In genomic region chrX:11532817-11533216, GRCm38 (mm10) we compare ENCODE assay signal across 25 mouse cellular contexts.
DNase-seq lines count a peak whose midpoint lies in the region; ATAC-seq lines count a peak whose summit lies in the region.
"Had no signal": no experiment of that assay in that cellular context is flagged by ENCODE, and none has a peak within 500 bp of the region (broad histone marks: within the 10 kb centered on the region; RNA-seq: fewer than 3 reads in every experiment).

No protein-coding gene starts in this region.

- peak overlapping the region; percentile 72 for H3K27ac ChIP-seq in forebrain, embryonic 10.5 days
- H3K27ac ChIP-seq in forebrain, embryonic 14.5 days (ENCODE audit: low read depth, low read length), result no peak overlapping the region
- H3K27ac ChIP-seq in hindbrain, embryonic 10.5 days, result peak overlapping the region; percentile 62
- H3K27ac ChIP-seq in hindbrain, embryonic 14.5 days, result no peak overlapping the region
- H3K27ac ChIP-seq in midbrain, embryonic 14.5 days (replicated peaks; ENCODE audit: low read depth, low read length), result no peak overlapping the region
- H3K27ac ChIP-seq in midbrain, embryonic 15.5 days, result no peak overlapping the region
- H3K27ac ChIP-seq in limb, embryonic 10.5 days, result peak overlapping the region; percentile 9; the same call in 1 of the 2 replicates
- H3K27ac ChIP-seq: embryonic facial prominence, embryonic 15.5 days; limb, embryonic 12.5 days; liver, embryonic 15.5 days had no signal

- H3K4me3 ChIP-seq in forebrain, embryonic 10.5 days, result no peak overlapping the region
- no peak overlapping the region for H3K4me3 ChIP-seq in forebrain, embryonic 14.5 days (ENCODE audit: low read depth, low read length)
- H3K4me3 ChIP-seq in hindbrain, embryonic 10.5 days, result no peak overlapping the region
- H3K4me3 ChIP-seq in hindbrain, embryonic 14.5 days (replicated peaks; ENCODE audit: low read length), result no peak overlapping the region
- H3K4me3 ChIP-seq in midbrain, embryonic 14.5 days (replicated peaks; ENCODE audit: low read depth, low read length), result no peak overlapping the region
- H3K4me3 ChIP-seq in midbrain, embryonic 15.5 days, result no peak overlapping the region
- no peak overlapping the region for H3K4me3 ChIP-seq in limb, embryonic 10.5 days
- H3K4me3 ChIP-seq: embryonic facial prominence, embryonic 15.5 days; heart, embryonic 12.5 days; limb, embryonic 12.5 days; liver, embryonic 15.5 days had no signal

- peaks cover 15% of the 10 kb centered on the region for H3K4me1 ChIP-seq in forebrain, embryonic 10.5 days
- H3K4me1 ChIP-seq in forebrain, embryonic 14.5 days (ENCODE audit: control insufficient read depth, insufficient read depth, low read length), result no peaks in the 10 kb centered on the region
- H3K4me1 ChIP-seq in hindbrain, embryonic 10.5 days (replicated peaks), result peaks cover 15% of the 10 kb centered on the region
- H3K4me1 ChIP-seq in hindbrain, embryonic 14.5 days (replicated peaks; ENCODE audit: control insufficient read depth, insufficient read depth, low read length), result no peaks in the 10 kb centered on the region
- H3K4me1 ChIP-seq in midbrain, embryonic 14.5 days (ENCODE audit: control insufficient read depth, insufficient read depth, low read length), result no peaks in the 10 kb centered on the region
- H3K4me1 ChIP-seq in midbrain, embryonic 15.5 days, result no peaks in the 10 kb centered on the region
- H3K4me1 ChIP-seq in limb, embryonic 10.5 days, result peaks cover 11% of the 10 kb centered on the region; the same call in 1 of the 2 replicates
- H3K4me1 ChIP-seq: embryonic facial prominence, embryonic 15.5 days; heart, embryonic 12.5 days; limb, embryonic 12.5 days; liver, embryonic 15.5 days had no signal

- H3K9ac ChIP-seq in forebrain, embryonic 14.5 days (ENCODE audit: low read length), result no peak overlapping the region
- H3K9ac ChIP-seq in hindbrain, embryonic 14.5 days, result no peak overlapping the region
- H3K9ac ChIP-seq in midbrain, embryonic 14.5 days (replicated peaks; ENCODE audit: low read length), result no peak overlapping the region
- H3K9ac ChIP-seq in midbrain, embryonic 15.5 days, result no peak overlapping the region
- H3K9ac ChIP-seq: embryonic facial prominence, embryonic 15.5 days; heart, embryonic 12.5 days; limb, embryonic 12.5 days; liver, embryonic 15.5 days; lung, embryonic 14.5 days had no signal

- peaks cover 88% of the 10 kb centered on the region for H3K27me3 ChIP-seq in forebrain, embryonic 10.5 days (ENCODE audit: poor library complexity, severe bottlenecking)
- H3K27me3 ChIP-seq in forebrain, embryonic 14.5 days (replicated peaks; ENCODE audit: control insufficient read depth, insufficient read depth, low read length), result no peaks in the 10 kb centered on the region
- peaks cover 69% of the 10 kb centered on the region for H3K27me3 ChIP-seq in hindbrain, embryonic 10.5 days (ENCODE audit: insufficient read depth, poor library complexity, severe bottlenecking)
- H3K27me3 ChIP-seq in hindbrain, embryonic 14.5 days (ENCODE audit: control insufficient read depth, insufficient read depth, low read length), result peaks cover 8% of the 10 kb centered on the region; the same call in 1 of the 2 replicates
- H3K27me3 ChIP-seq in midbrain, embryonic 14.5 days (ENCODE audit: control insufficient read depth, insufficient read depth, low read length), result no peaks in the 10 kb centered on the region
- H3K27me3 ChIP-seq in midbrain, embryonic 15.5 days (replicated peaks), result no peaks in the 10 kb centered on the region
- peaks cover 94% of the 10 kb centered on the region for H3K27me3 ChIP-seq in limb, embryonic 10.5 days (ENCODE audit: low read depth, poor library complexity, severe bottlenecking)
- H3K27me3 ChIP-seq: embryonic facial prominence, embryonic 15.5 days; liver, embryonic 15.5 days had no signal

- no peak for DNase-seq in forebrain, embryonic 10.5 days (ENCODE audit: extremely low spot score, low spot score)
- DNase-seq in forebrain, embryonic 14.5 days (ENCODE audit: low spot score), result no peak
- DNase-seq in hindbrain, embryonic 10.5 days (ENCODE audit: low spot score), result no peak
- no peak for DNase-seq in hindbrain, embryonic 14.5 days (ENCODE audit: low spot score)
- peak; percentile 15 for DNase-seq in midbrain, embryonic 14.5 days
- no peak for DNase-seq in limb, embryonic 10.5 days (ENCODE audit: low spot score)
- DNase-seq in thymus, postnatal 36 days, result no peak
- DNase-seq: adrenal gland, postnatal 25 days; cerebellum, adult 8-10 months; gastrocnemius, postnatal 25 days; heart, adult 18-20 months; heart, postnatal 4 days; kidney, adult 9 months; kidney, postnatal 10 days; lung, embryonic 14.5 days; lung, postnatal 14 days; right cerebral cortex, postnatal 4 days; thymus, adult 2 months had no signal

- H3K9me3 ChIP-seq in forebrain, embryonic 10.5 days, result no peaks in the 10 kb centered on the region
- H3K9me3 ChIP-seq in forebrain, embryonic 14.5 days (replicated peaks; ENCODE audit: control insufficient read depth, low read length), result no peaks in the 10 kb centered on the region
- H3K9me3 ChIP-seq in hindbrain, embryonic 10.5 days, result no peaks in the 10 kb centered on the region
- H3K9me3 ChIP-seq in hindbrain, embryonic 14.5 days (ENCODE audit: control insufficient read depth, low read length), result no peaks in the 10 kb centered on the region
- H3K9me3 ChIP-seq in midbrain, embryonic 14.5 days (ENCODE audit: control insufficient read depth, low read length), result no peaks in the 10 kb centered on the region
- H3K9me3 ChIP-seq in midbrain, embryonic 15.5 days, result no peaks in the 10 kb centered on the region
- no peaks in the 10 kb centered on the region for H3K9me3 ChIP-seq in limb, embryonic 10.5 days (replicated peaks)
- H3K9me3 ChIP-seq: embryonic facial prominence, embryonic 15.5 days; limb, embryonic 12.5 days; liver, embryonic 15.5 days had no signal

- H3K36me3 ChIP-seq in forebrain, embryonic 10.5 days (replicated peaks), result no peaks in the 10 kb centered on the region
- H3K36me3 ChIP-seq in forebrain, embryonic 14.5 days (ENCODE audit: control insufficient read depth, insufficient read depth, low read length), result no peaks in the 10 kb centered on the region
- no peaks in the 10 kb centered on the region for H3K36me3 ChIP-seq in hindbrain, embryonic 10.5 days
- H3K36me3 ChIP-seq in hindbrain, embryonic 14.5 days (replicated peaks; ENCODE audit: control insufficient read depth, insufficient read depth), result no peaks in the 10 kb centered on the region
- no peaks in the 10 kb centered on the region for H3K36me3 ChIP-seq in midbrain, embryonic 14.5 days (ENCODE audit: control insufficient read depth, insufficient read depth, low read length)
- no peaks in the 10 kb centered on the region for H3K36me3 ChIP-seq in midbrain, embryonic 15.5 days (replicated peaks)
- no peaks in the 10 kb centered on the region for H3K36me3 ChIP-seq in limb, embryonic 10.5 days
- H3K36me3 ChIP-seq: embryonic facial prominence, embryonic 15.5 days; heart, embryonic 12.5 days; limb, embryonic 12.5 days; liver, embryonic 15.5 days had no signal

- 74% methylated on average over 4 of the region's 4 CpGs for WGBS in forebrain, embryonic 10.5 days
- 60% methylated on average over 4 of the region's 4 CpGs for WGBS in forebrain, embryonic 14.5 days
- WGBS in hindbrain, embryonic 10.5 days, result 66% methylated on average over 4 of the region's 4 CpGs
- 51% methylated on average over 4 of the region's 4 CpGs for WGBS in hindbrain, embryonic 14.5 days
- WGBS in midbrain, embryonic 14.5 days, result 58% methylated on average over 4 of the region's 4 CpGs
- 59% methylated on average over 4 of the region's 4 CpGs for WGBS in midbrain, embryonic 15.5 days
- 87% methylated on average over 4 of the region's 4 CpGs for WGBS in limb, embryonic 10.5 days

- H3K4me2 ChIP-seq in forebrain, embryonic 14.5 days (ENCODE audit: low read length), result no peak overlapping the region
- H3K4me2 ChIP-seq in hindbrain, embryonic 14.5 days (replicated peaks), result no peak overlapping the region
- H3K4me2 ChIP-seq in midbrain, embryonic 14.5 days (ENCODE audit: low read length), result no peak overlapping the region
- no peak overlapping the region for H3K4me2 ChIP-seq in midbrain, embryonic 15.5 days
- H3K4me2 ChIP-seq: embryonic facial prominence, embryonic 15.5 days; heart, embryonic 12.5 days; limb, embryonic 12.5 days; liver, embryonic 15.5 days; lung, embryonic 14.5 days had no signal

- ATAC-seq in forebrain, embryonic 14.5 days, result no peak
- ATAC-seq in hindbrain, embryonic 14.5 days (ENCODE audit: low FRiP score), result no peak
- no peak for ATAC-seq in midbrain, embryonic 14.5 days (ENCODE audit: low FRiP score, low TSS enrichment)
- ATAC-seq in midbrain, embryonic 15.5 days (replicated peaks), result no peak
- ATAC-seq: CD4-positive, CD25-positive, alpha-beta regulatory T cell, adult 4 months; intestine, postnatal 0 days had no signal

Comparison
In these comparisons a context has a peak if more than half of its experiments do, and no peak if none do; other contexts are left out.
1. H3K27ac ChIP-seq: peak in forebrain, embryonic 10.5 days (single experiment), hindbrain, embryonic 10.5 days (single experiment) and limb, embryonic 10.5 days (single experiment); none in forebrain, embryonic 14.5 days (single experiment), hindbrain, embryonic 14.5 days (single experiment), midbrain, embryonic 14.5 days (single experiment) and midbrain, embryonic 15.5 days (single experiment).